Mouse (Mus musculus): Measurements from ENCODE around the gene 1810062G17Rik.

Gene 1810062G17Rik

DNA sequence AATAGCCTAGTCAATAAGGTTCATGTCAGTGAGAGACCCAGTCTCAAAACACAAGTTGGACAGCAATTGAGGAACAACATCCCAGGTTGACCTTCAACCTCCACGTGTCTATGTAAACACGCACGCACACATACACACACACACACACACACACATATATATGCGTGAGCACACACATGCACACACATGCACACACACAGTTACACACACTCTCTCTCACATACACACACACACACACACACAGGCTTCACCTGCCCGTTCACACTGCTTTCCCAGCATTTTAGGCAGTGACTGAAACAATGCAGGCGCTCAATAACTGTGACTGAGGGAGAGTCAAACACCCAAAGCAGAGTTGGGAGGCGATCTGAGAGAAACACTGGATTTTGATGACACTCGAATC lies 29.6 kb downstream of the 1810062G17Rik start:
- DNase-seq (ENCODE audit: low spot score), result peak; percentile 13

DNA sequence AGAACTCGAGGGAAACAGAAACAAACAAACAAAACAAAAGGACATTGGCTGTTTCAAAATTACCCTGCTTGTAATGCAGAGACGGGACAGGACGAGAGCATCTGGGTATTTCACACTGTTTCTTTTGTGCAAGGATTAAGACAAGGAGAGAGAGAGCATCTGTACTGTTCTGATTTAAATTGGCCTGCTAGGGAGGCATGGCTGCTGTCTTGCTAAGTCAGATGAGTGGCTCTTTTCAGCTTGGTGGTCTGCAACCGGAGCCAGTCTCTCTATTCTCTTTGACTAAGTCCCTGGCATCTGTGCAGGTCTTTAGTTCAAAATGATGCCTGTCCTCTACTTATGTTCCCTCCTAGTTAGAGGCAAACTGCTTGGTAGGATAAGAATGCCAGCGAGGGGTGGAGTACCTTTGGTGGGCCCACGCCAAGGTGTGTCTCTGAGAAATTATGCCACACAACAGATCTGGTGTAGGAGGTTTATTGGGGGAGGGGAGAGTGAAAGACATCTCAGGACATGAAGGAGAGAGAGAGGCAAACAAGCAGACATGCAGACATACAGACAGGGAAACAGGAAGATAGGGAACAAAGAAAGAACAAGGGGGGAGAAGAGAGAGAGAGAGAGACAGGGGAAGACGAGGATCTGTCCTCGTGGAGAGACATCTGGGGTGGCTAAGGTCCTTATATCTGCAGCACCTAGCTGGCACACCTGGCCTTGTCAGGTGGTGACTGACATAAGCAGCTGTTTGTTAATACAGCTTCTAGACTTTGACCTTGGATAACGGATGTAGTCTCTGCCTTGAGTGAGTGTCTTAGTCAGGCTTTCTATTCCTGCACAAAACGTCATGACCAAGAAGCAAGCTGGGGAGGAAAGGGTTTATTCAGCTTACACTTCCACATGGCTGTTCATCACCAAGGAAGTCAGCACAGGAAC lies 30.3 kb downstream of the 1810062G17Rik start:
- DNase-seq (ENCODE audit: low spot score), result peak; percentile 7

DNA sequence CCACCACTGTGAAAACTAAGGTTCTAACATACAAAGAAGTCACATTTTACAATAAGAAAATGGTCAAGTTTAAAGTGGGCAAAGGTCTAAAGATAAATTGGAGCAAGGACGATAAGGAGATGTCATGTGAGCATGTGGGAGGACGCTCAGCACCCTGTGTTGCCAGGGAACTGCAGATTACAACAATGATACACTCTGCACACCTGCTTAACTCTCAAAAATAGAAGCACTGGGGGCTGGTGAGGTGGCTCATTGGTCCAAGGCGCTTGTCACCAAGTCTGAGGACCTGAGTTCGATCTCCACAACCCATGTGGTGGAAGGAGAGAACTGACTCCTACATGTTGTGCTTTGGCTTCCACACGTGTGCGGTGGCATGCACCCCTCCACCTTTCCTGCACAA lies 35.8 kb downstream of the 1810062G17Rik start:
- DNase-seq (ENCODE audit: low spot score), result no peak

DNA sequence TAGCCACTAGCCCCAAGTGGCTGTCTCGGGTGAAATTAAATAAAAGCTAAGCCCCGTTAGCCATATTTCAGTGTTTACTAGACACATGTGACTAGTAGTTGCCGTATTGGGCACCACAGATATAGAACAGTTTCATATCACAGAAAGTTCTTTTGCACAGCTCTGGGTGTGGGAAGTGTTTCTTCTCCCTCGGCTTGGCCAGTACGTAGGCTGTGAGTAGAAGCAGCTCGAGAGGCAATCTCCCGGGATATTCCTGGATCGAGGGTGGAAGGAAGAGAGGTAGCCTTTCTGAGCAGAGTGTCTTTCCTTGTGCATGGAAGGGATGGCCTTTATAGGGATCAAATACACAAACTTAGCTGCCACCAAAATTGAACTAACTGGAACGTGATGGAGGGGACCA lies 40.5 kb downstream of the 1810062G17Rik start:
- DNase-seq (ENCODE audit: low spot score), result no peak

DNA sequence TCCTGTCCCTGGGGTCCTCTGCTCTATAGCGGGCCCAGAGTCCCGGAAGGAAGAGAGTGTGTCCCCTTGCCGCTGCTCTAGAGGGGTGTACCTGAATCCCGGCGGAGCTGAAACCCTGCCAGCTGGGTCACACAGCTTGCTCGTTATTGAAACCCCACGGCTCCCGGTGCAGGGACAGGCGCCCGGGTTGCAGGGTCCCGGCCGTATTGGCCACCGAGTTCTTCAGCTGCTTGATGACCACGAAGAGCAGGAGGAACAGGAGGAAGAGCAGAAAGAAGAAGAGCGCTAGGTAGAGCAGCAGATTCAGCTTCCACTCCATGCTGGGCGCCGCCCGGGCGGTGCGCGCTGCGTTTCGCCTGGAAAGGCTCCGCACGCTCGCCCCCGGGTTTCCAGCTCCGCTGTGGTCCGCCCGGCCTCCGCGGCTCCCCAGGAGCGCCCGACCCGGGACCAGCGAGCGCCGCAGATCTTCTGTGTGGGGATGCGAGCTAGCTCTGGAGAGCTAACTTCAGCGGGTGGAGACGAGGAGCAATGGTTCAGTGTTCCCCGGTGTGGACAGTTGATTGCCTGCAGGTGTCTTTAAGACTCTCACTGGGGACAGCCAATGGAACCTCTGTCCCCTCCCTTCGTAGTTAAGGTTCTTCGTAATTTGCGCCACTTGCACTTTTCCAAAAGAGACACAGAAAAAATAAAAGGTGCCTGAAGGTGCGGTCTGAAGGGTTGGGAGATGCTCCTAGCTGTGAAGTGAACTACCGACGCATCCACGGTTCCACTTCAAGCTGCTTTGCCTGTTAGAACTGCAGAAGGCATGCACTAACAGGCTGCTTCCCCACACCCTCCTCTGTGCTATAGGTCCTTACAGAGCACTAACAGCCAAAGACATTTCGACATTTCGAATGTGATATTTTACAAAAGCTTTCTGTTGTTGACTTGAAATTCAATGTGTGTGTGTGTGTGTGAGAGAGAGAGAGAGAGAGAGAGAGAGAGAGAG lies 45.6 kb downstream of the 1810062G17Rik start, which contains the start of gene Gm11549:
Gene Gm11549, minus strand, starts transcription at position 741 of the 988 bp plus-strand sequence.
- peak; percentile 53 for DNase-seq (ENCODE audit: low spot score)

DNA sequence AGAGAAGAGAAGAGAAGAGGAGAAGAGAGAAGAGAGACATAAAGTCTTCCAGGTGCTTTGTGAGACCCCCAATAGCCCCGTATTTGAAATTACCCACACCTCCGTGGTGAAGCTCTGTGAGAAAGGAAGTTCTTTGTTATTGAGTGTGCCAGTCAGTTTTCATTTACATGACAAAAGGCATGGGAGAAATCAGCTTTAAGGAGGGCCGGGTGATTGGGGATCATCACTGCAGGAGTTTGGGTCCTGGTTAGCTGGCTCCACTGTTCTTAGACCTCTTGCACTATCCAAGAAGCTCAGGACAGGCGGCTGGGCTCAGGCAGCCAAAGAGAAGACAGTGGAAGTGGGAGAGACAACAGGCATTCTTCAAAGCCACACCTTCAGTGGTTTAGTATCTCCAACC lies 46.4 kb downstream of the 1810062G17Rik start:
- no peak for DNase-seq (ENCODE audit: low spot score)

DNA sequence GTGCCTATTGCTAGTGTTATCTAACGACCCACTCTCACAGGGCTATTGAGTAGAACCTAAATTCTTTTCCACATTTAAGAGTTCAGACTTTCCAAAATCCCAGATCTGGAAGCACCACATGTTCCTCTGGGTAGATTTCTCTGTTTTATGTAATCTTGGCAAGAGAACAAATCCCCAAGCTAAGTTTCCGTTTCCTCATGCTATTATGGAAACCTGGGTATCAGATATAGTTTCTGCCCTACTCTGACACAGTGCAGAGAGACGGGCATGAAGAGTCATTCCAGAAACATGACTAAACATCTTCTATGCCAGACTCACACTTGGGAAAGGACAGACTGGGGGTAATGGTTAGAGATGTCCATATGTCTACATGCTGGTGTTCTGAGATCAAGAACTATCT lies 48.7 kb downstream of the 1810062G17Rik start:
- DNase-seq (ENCODE audit: low spot score), result no peak

DNA sequence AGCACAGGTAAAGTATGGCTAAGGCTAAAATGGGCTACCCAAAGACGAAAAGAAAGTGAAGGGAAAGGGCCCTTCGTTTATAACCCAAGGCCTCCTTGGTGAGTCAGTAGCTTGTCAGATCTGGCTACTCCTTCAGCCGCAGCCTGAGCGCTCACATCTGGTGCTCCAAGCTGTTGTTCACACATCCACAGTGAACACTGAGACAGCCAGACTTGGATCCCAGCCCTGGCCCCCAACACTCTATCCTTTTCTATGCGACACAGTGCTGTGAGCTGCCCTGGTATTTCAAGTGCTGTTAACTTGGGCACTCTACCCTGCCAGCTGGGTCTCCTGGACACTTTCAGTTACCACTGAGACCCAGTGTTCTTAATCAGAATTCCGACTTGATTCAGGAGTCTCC lies 54.6 kb downstream of the 1810062G17Rik start:
- peak; percentile 48 for DNase-seq (ENCODE audit: low spot score)

DNA sequence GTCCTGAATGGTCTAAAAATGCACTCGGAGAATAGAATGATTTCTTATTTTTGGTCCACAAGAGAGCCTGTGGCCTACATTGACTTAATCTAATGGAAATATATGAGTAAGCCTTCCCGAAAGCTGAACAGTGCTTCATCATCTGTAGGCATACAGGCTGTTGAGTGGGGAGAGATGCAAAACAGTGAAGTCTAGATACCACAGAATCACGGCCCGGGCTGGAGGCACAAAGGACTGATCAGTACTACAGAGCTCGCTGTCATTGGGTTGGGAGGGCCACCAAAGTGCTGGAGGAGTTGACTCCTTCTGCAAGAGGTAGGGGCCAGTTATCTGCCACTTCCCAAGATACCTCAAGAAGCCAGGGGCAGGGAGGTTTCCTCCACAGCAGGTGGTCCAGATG lies 55.0 kb downstream of the 1810062G17Rik start:
- no peak for DNase-seq (ENCODE audit: low spot score)

DNA sequence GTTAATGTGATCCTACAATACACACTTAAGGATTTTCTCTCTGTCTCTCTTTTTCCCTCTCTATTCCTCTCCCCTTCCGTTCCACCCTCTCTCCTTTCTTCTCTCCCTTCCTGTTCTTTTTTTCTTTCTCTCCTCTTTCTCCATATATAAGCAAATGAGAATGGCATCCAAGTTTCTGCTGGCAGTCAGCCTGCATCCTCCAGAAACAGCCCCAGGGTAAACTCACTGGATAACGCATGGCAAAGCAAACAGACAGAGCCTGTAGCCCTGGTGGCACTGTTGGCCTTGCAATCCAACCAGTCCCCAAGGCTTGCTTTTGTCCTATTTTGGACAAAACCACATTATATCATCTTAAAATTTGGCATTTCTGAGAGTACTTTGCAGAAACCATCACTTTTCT lies 55.5 kb downstream of the 1810062G17Rik start:
- no peak for DNase-seq (ENCODE audit: low spot score)
